Mouse (Mus musculus): ENCODE results near the gene Ptma. TPM values are rescaled to one million over a fixed set of nuclear protein-coding genes. Genes with fewer than 3 reads are reported as not detected.
"Not testable (repeated sequence)": the region's sequence is repeated elsewhere in the genome, so short reads cannot be mapped to it uniquely, and the experiment has no call there.

Ptma gene
- polyA plus RNA-seq, 1 experiment from 2014 or later, result 789 TPM

DNA sequence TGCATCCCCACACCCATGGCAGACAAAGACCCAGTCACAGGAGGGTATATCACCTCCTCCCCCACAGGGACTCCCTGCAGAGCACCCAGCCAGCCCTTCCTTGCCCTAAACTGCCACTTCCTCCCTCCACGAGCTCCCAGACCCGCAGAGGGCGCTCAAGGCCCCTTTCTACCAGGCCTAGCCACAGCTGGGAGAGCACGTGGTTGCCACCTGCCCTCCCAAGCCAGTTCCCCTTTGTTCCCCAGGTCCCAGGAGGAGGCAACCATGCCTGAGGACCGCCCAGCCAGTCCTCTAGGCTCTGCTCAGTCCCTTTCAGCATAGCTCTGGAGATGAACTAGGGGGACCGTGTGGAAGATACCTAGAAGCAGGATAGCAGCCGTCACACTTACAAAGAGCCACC, 17.1 kb upstream of the Ptma start:
- Histone ChIP-seq H3K4me1 (ENCODE audit: control insufficient read depth in 2 of 2, insufficient read depth in 2 of 2, low read length in 2 of 2) (peaks cover 21 to 27% of the 10 kb centered on the region in 2 experiments), H3K9ac (ENCODE audit: low read length) (no peak overlapping the region), H3K4me3 (ENCODE audit: control insufficient read depth in 1 of 2, insufficient read depth in 1 of 2, low read depth in 1 of 2, low read length in 2 of 2) (no peak overlapping the region), H3K4me2 (ENCODE audit: low read length) (no peak overlapping the region), H3K9me3 (ENCODE audit: control insufficient read depth, low read length) (no peaks in the 10 kb centered on the region), H3K36me3 (ENCODE audit: control insufficient read depth, insufficient read depth, low read length) (no peaks in the 10 kb centered on the region), H3K27me3 (ENCODE audit: control insufficient read depth, insufficient read depth, low read length) (no peaks in the 10 kb centered on the region), H3K27ac (replicated peaks in 1 of 2; ENCODE audit: control insufficient read depth in 1 of 2, insufficient read depth in 1 of 2, low read depth in 2 of 2, low read length in 2 of 2) (no peak overlapping the region)
- 20% methylated on average over 7 of the region's 7 CpGs for WGBS
- peak; percentile 31; the same call in 1 of the 2 replicates for ATAC-seq (ENCODE audit: insufficient number of reproducible peaks, insufficient read depth, low FRiP score, low read depth)

DNA sequence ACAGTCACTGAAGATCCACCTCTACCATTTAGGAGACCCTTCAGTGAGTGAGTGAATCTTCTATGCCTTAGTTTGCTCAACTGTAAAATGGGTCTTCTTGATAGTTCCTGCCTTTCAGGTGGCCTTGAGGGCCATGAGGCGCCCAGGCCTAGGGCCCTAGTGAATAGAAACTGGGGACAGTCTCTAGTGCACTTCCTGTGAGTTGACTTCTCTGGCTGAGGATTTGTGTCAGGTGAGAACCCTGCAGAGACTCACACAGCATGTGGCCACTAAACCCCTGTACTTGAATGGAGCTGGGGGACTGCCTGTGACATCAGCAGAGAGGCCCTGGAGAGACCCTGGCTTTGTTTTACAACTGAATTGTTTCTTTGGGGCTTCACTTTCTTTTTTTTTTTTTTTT, 16.3 kb upstream of the Ptma start:
- H3K4me3 ChIP-seq (ENCODE audit: control insufficient read depth in 1 of 2, insufficient read depth in 1 of 2, low read depth in 1 of 2, low read length in 2 of 2), result no peak overlapping the region
- H3K4me1 ChIP-seq (ENCODE audit: control insufficient read depth in 2 of 2, insufficient read depth in 2 of 2, low read length in 2 of 2), result peaks cover 12 to 20% of the 10 kb centered on the region in 2 experiments
- H3K9me3 ChIP-seq (ENCODE audit: control insufficient read depth, low read length), result no peaks in the 10 kb centered on the region
- H3K4me2 ChIP-seq (ENCODE audit: low read length), result no peak overlapping the region
- 97% methylated on average over 1 of the region's 1 CpGs for WGBS
- no peaks in the 10 kb centered on the region for H3K27me3 ChIP-seq (ENCODE audit: control insufficient read depth, insufficient read depth, low read length)
- no peak overlapping the region for H3K27ac ChIP-seq (replicated peaks in 1 of 2; ENCODE audit: control insufficient read depth in 1 of 2, insufficient read depth in 1 of 2, low read depth in 2 of 2, low read length in 2 of 2)
- no peak overlapping the region for H3K9ac ChIP-seq (ENCODE audit: low read length)
- no peaks in the 10 kb centered on the region for H3K36me3 ChIP-seq (ENCODE audit: control insufficient read depth, insufficient read depth, low read length)
- no peak for ATAC-seq (ENCODE audit: insufficient number of reproducible peaks, insufficient read depth, low FRiP score, low read depth)

GRCm38 (mm10) chr1:86510676-86511441, 15.7 kb upstream of the Ptma start:
- no peak overlapping the region for H3K4me2 ChIP-seq (ENCODE audit: low read length)
- no peaks in the 10 kb centered on the region for H3K9me3 ChIP-seq (ENCODE audit: control insufficient read depth, low read length)
- H3K27ac ChIP-seq (replicated peaks in 1 of 2; ENCODE audit: control insufficient read depth in 1 of 2, insufficient read depth in 1 of 2, low read depth in 2 of 2, low read length in 2 of 2), result no peak overlapping the region
- ATAC-seq (ENCODE audit: insufficient number of reproducible peaks, insufficient read depth, low FRiP score, low read depth), result no peak
- H3K4me3 ChIP-seq (ENCODE audit: control insufficient read depth in 1 of 2, insufficient read depth in 1 of 2, low read depth in 1 of 2, low read length in 2 of 2), result no peak overlapping the region
- H3K4me1 ChIP-seq (ENCODE audit: control insufficient read depth in 2 of 2, insufficient read depth in 2 of 2, low read length in 2 of 2), result peaks cover 7 to 14% of the 10 kb centered on the region in 2 experiments; a peak in 3 of 4 replicates
- no peaks in the 10 kb centered on the region for H3K27me3 ChIP-seq (ENCODE audit: control insufficient read depth, insufficient read depth, low read length)
- H3K36me3 ChIP-seq (ENCODE audit: control insufficient read depth, insufficient read depth, low read length), result no peaks in the 10 kb centered on the region
- 67% methylated on average over 9 of the region's 9 CpGs for WGBS
- H3K9ac ChIP-seq (ENCODE audit: low read length), result no peak overlapping the region

DNA sequence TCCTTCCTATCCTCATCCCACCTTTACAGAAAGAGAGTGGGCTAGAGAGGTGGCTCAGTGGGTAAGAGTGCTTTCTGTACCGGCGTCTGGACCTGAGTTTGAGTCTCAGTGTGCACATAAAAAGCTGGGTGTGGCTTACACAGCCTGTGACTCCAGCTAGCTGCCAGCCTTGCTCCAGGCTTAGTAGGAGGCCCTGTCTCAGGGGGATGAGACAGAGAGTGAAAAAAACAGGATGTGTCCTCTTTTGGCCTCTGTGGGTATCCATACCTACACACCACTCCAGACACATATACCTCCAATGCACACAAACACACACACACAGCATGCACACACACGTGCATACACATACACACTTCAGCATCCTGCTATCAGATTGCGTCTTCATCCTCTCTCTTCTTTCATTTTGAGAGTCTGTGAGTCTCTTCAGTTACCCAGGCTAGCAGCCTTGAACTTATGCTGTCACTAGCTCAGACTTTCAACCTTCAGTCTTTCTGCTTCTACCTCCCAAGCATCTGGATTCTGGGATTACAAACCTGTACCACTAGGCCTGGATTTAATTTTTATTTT, 14.3 kb upstream of the Ptma start:
- Histone ChIP-seq H3K4me2 (ENCODE audit: low read length) (no peak overlapping the region), H3K4me1 (ENCODE audit: control insufficient read depth in 2 of 2, insufficient read depth in 2 of 2, low read length in 2 of 2) (peaks cover 3 to 5% of the 10 kb centered on the region in 2 experiments; a peak in 2 of 4 replicates), H3K9ac (ENCODE audit: low read length) (no peak overlapping the region), H3K27ac (replicated peaks in 1 of 2; ENCODE audit: control insufficient read depth in 1 of 2, insufficient read depth in 1 of 2, low read depth in 2 of 2, low read length in 2 of 2) (no peak overlapping the region), H3K4me3 (ENCODE audit: control insufficient read depth in 1 of 2, insufficient read depth in 1 of 2, low read depth in 1 of 2, low read length in 2 of 2) (no peak overlapping the region), H3K36me3 (ENCODE audit: control insufficient read depth, insufficient read depth, low read length) (no peaks in the 10 kb centered on the region), H3K9me3 (ENCODE audit: control insufficient read depth, low read length) (no peaks in the 10 kb centered on the region), H3K27me3 (ENCODE audit: control insufficient read depth, insufficient read depth, low read length) (no peaks in the 10 kb centered on the region)
- 89% methylated on average over 4 of the region's 4 CpGs for WGBS
- ATAC-seq (ENCODE audit: insufficient number of reproducible peaks, insufficient read depth, low FRiP score, low read depth), result no peak

DNA sequence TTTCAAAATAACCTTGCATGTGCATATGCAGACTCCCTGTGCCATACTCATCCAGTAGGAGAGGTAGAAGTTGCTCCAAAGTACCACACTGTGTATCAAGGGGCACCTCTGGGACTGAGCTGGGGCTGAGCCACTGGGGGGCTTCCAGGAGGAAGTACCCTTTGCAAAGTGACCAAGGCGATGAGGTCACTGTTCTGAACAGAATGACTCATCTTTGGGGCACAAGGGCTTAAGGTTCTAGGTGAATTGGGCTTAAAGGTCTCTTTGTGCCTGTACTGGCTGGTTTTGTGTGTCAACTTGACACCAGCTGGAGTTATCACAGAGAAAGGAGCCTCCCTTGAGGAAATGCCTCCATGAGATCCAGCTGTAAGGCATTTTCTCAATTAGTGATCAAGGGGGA, 13.5 kb upstream of the Ptma start:
- not testable (repeated sequence) for H3K4me1 ChIP-seq (ENCODE audit: control insufficient read depth in 2 of 2, insufficient read depth in 2 of 2, low read length in 2 of 2); ATAC-seq (ENCODE audit: insufficient number of reproducible peaks, insufficient read depth, low FRiP score, low read depth); H3K4me2 ChIP-seq (ENCODE audit: low read length); H3K4me3 ChIP-seq (ENCODE audit: control insufficient read depth in 1 of 2, insufficient read depth in 1 of 2, low read depth in 1 of 2, low read length in 2 of 2); H3K27ac ChIP-seq (replicated peaks in 1 of 2; ENCODE audit: control insufficient read depth in 1 of 2, insufficient read depth in 1 of 2, low read depth in 2 of 2, low read length in 2 of 2); H3K27me3 ChIP-seq (ENCODE audit: control insufficient read depth, insufficient read depth, low read length); H3K9ac ChIP-seq (ENCODE audit: low read length); H3K9me3 ChIP-seq (ENCODE audit: control insufficient read depth, low read length); H3K36me3 ChIP-seq (ENCODE audit: control insufficient read depth, insufficient read depth, low read length)
- 67% methylated on average over 1 of the region's 1 CpGs for WGBS

GRCm38 (mm10) chr1:86515715-86516410, 10.7 kb upstream of the Ptma start:
- Histone ChIP-seq H3K4me2 (ENCODE audit: low read length) (no peak overlapping the region), H3K9ac (ENCODE audit: low read length) (no peak overlapping the region), H3K4me3 (ENCODE audit: control insufficient read depth in 1 of 2, insufficient read depth in 1 of 2, low read depth in 1 of 2, low read length in 2 of 2) (no peak overlapping the region), H3K36me3 (ENCODE audit: control insufficient read depth, insufficient read depth, low read length) (no peaks in the 10 kb centered on the region), H3K9me3 (ENCODE audit: control insufficient read depth, low read length) (no peaks in the 10 kb centered on the region), H3K27ac (replicated peaks in 1 of 2; ENCODE audit: control insufficient read depth in 1 of 2, insufficient read depth in 1 of 2, low read depth in 2 of 2, low read length in 2 of 2) (no peak overlapping the region), H3K27me3 (ENCODE audit: control insufficient read depth, insufficient read depth, low read length) (no peaks in the 10 kb centered on the region), H3K4me1 (ENCODE audit: control insufficient read depth in 2 of 2, insufficient read depth in 2 of 2, low read length in 2 of 2) (no peaks in the 10 kb centered on the region; a peak in 1 of 4 replicates)
- no peak for ATAC-seq (ENCODE audit: insufficient number of reproducible peaks, insufficient read depth, low FRiP score, low read depth)
- 67% methylated on average over 6 of the region's 6 CpGs for WGBS

DNA sequence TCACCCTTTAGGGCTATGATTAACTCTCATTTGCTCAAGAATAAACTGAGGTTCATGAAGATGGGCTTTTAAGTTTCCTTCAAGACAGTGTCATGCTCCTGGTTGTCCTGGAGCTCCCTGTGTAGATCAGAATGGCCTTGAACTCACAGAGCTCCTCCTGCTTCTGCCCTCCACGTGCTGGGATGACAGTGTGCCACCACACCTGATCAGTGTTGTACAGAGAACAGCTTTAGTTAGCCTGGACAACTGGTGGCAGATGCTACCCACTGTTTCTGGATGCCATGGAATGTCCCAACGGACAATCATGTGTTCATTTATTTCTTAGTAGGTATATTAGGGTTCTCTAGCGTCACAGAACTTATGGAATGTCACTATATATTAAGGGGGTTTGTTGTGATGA, 9.4 kb upstream of the Ptma start:
- Histone ChIP-seq H3K27me3 (ENCODE audit: control insufficient read depth, insufficient read depth, low read length) (no peaks in the 10 kb centered on the region), H3K27ac (replicated peaks in 1 of 2; ENCODE audit: control insufficient read depth in 1 of 2, insufficient read depth in 1 of 2, low read depth in 2 of 2, low read length in 2 of 2) (no peak overlapping the region)

More for the DNA sequence above, 9.4 kb upstream of the Ptma start:
- Histone ChIP-seq H3K9ac (ENCODE audit: low read length) (no peak overlapping the region), H3K4me1 (ENCODE audit: control insufficient read depth in 2 of 2, insufficient read depth in 2 of 2, low read length in 2 of 2) (peaks cover 3 to 4% of the 10 kb centered on the region in 2 experiments; a peak in 2 of 4 replicates), H3K4me2 (ENCODE audit: low read length) (no peak overlapping the region), H3K36me3 (ENCODE audit: control insufficient read depth, insufficient read depth, low read length) (no peaks in the 10 kb centered on the region), H3K4me3 (ENCODE audit: control insufficient read depth in 1 of 2, insufficient read depth in 1 of 2, low read depth in 1 of 2, low read length in 2 of 2) (no peak overlapping the region), H3K9me3 (ENCODE audit: control insufficient read depth, low read length) (no peaks in the 10 kb centered on the region)
- ATAC-seq (ENCODE audit: insufficient number of reproducible peaks, insufficient read depth, low FRiP score, low read depth), result no peak
- 67% methylated on average over 3 of the region's 3 CpGs for WGBS
